Mouse (Mus musculus) embryonic facial prominence, embryonic 12.5 days (tissue): ENCODE measurements around the gene Shc3. TPM values are rescaled to one million over a fixed set of nuclear protein-coding genes. Genes with fewer than 3 reads are reported as not detected.

ENCODE experiments used
- ATAC-seq: fragments of 200-750 bp; cut with Nextera tagmentation; 2 replicates; pipeline ENCODE4 v1.8.0; 2017; ENCODE audit not compliant: insufficient number of reproducible peaks, insufficient read depth, low FRiP score, low TSS enrichment
- H3K27ac ChIP-seq: fragments of 300-500 bp; sonication (generic); 2 replicates; pipeline ENCODE4 v1.5.1; 2016; ENCODE audit warnings: mild to moderate bottlenecking
- H3K27me3 ChIP-seq: fragments of 300-500 bp; sonication (generic); 2 replicates; pipeline ENCODE4 v1.6.1; 2016; ENCODE audit warnings: mild to moderate bottlenecking, moderate library complexity
- H3K36me3 ChIP-seq: fragments of 300-500 bp; sonication (generic); 2 replicates; pipeline ENCODE4 v1.6.1; 2016; ENCODE audit warnings: mild to moderate bottlenecking
- H3K4me1 ChIP-seq: fragments of 300-500 bp; sonication (generic); 2 replicates; pipeline ENCODE4 v1.6.1; 2016
- H3K4me2 ChIP-seq: fragments of 300-500 bp; sonication (generic); replicated peaks from 2 replicates; pipeline ENCODE4 v1.6.1; 2016; ENCODE audit warnings: mild to moderate bottlenecking, moderate library complexity
- H3K4me3 ChIP-seq: fragments of 300-500 bp; sonication (generic); 2 replicates; pipeline ENCODE4 v1.5.1; 2016; ENCODE audit warnings: mild to moderate bottlenecking
- H3K9ac ChIP-seq: fragments of 300-500 bp; sonication (generic); 2 replicates; pipeline ENCODE4 v1.6.1; 2016; ENCODE audit warnings: mild to moderate bottlenecking, moderate library complexity
- H3K9me3 ChIP-seq: fragments of 300-500 bp; sonication (generic); 2 replicates; pipeline ENCODE4 v1.6.1; 2016; ENCODE audit warnings: mild to moderate bottlenecking, moderate library complexity
- WGBS: fragments of 180-500 bp; shearing (Covaris S2); methylation state at CpG from one replicate; pipeline ENCODE4 v1.1.7; 2016; 5-methylcytosine and 5-hydroxymethylcytosine counted together
- polyA plus RNA-seq: library from polyadenylated mRNA; unstranded; fragments of >200 nt; fragmentation: Nextera tagmentation; extraction: Ambion mirVana; gene quantifications from 2 replicates; pipeline ENCODE4 v1.2.1, GENCODE M21; 2016

The Shc3 gene
- polyA plus RNA-seq, 1 experiment from 2014 or later = 1.7 TPM

GRCm38 (mm10) chr13:51523311-51523710 is 45.9 kb downstream of the Shc3 start:
- Histone ChIP-seq H3K4me3 (no peak overlapping the region), H3K9me3 (no peaks in the 10 kb centered on the region), H3K4me2 (no peak overlapping the region), H3K27me3 (no peaks in the 10 kb centered on the region), H3K27ac (no peak overlapping the region), H3K36me3 (no peaks in the 10 kb centered on the region), H3K9ac (no peak overlapping the region), H3K4me1 (no peaks in the 10 kb centered on the region)
- WGBS = 92% methylated on average over 10 of the region's 10 CpGs
- no peak for ATAC-seq

DNA sequence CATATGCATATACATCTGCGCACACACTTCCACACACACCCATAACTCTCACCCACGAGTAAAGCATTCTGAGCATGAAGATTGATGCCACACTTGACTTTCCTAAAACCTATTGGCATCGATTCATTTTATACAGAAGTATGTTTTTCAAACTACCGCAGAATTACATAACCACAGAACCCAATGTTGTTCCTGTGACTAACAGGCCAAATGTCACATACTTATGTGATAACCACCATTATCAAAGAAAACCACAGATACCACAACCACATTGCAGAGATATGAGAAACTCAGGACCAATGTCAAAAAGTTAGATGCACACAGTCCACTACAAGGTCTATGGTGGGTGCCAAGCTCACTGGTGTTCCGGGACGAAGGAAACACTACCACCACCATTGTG is 50.3 kb downstream of the Shc3 start:
- Histone ChIP-seq H3K36me3 (no peaks in the 10 kb centered on the region), H3K27me3 (no peaks in the 10 kb centered on the region), H3K4me3 (no peak overlapping the region), H3K9me3 (no peaks in the 10 kb centered on the region), H3K9ac (no peak overlapping the region), H3K27ac (no peak overlapping the region), H3K4me2 (no peak overlapping the region), H3K4me1 (no peaks in the 10 kb centered on the region)
- 93% methylated on average over 6 of the region's 6 CpGs for WGBS
- ATAC-seq = no peak

DNA sequence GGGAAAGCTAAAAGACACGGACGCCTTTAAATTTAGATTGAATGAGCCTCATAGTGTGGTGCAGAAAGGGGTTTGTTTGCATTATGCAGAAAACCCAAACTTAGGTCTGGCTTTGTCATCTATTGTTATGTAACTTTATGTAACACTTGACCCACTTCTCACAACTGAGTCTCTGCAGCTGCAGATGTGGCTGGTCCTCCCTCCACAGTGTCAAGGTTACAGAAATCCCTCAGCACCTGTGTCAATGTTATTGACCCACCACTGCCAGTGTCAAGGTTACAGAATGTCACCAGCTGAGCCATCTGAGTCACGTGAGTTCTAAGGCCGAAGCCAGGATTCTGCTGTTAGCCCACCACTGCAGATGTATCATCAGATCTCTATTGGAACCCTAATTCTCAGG is 51.3 kb downstream of the Shc3 start:
- Histone ChIP-seq H3K9me3 (no peaks in the 10 kb centered on the region), H3K27me3 (no peaks in the 10 kb centered on the region), H3K4me2 (no peak overlapping the region), H3K27ac (no peak overlapping the region), H3K4me1 (no peaks in the 10 kb centered on the region), H3K9ac (no peak overlapping the region), H3K36me3 (no peaks in the 10 kb centered on the region), H3K4me3 (no peak overlapping the region)
- WGBS = 82% methylated on average over 4 of the region's 4 CpGs
- no peak for ATAC-seq

GRCm38 (mm10) chr13:51508836-51509235 is 60.4 kb downstream of the Shc3 start:
- H3K4me1 ChIP-seq = no peaks in the 10 kb centered on the region
- no peak overlapping the region for H3K9ac ChIP-seq
- ATAC-seq = no peak
- no peaks in the 10 kb centered on the region for H3K9me3 ChIP-seq
- H3K27me3 ChIP-seq = no peaks in the 10 kb centered on the region
- H3K4me2 ChIP-seq = no peak overlapping the region
- H3K4me3 ChIP-seq = no peak overlapping the region
- 92% methylated on average over 9 of the region's 9 CpGs for WGBS
- H3K36me3 ChIP-seq = no peaks in the 10 kb centered on the region
- H3K27ac ChIP-seq = no peak overlapping the region

DNA sequence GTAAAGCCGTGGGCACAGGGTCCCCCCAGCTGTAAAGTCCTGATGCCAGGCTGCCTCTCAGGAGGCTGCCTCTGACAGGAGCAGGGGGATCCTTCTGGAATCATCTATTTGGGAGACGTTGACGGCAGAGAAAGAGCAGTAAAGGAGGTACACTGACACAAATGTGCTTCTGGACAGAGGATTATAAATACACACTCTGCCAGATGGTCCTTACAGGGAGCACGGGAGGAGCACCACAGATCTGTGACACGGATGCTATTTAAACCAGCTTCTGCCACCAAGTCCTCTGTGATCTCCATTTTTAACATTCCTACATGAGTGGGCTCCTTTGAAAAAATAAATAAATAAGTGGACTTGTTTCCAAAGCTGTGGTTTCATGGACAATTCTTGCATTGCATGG is 63.5 kb downstream of the Shc3 start:
- Histone ChIP-seq H3K9me3 (no peaks in the 10 kb centered on the region), H3K27me3 (no peaks in the 10 kb centered on the region), H3K4me1 (no peaks in the 10 kb centered on the region), H3K36me3 (no peaks in the 10 kb centered on the region), H3K27ac (no peak overlapping the region), H3K4me2 (no peak overlapping the region), H3K9ac (no peak overlapping the region), H3K4me3 (no peak overlapping the region)
- no peak for ATAC-seq
- WGBS = 78% methylated on average over 5 of the region's 5 CpGs

- H3K27me3 ChIP-seq = no peaks in the 10 kb centered on the region
- H3K4me3 ChIP-seq = no peak overlapping the region
- no peak overlapping the region for H3K9ac ChIP-seq
- 70% methylated on average over 1 of the region's 1 CpGs for WGBS
- no peak for ATAC-seq
- H3K4me2 ChIP-seq = no peak overlapping the region
- no peaks in the 10 kb centered on the region for H3K36me3 ChIP-seq
- H3K27ac ChIP-seq = no peak overlapping the region
- H3K4me1 ChIP-seq = no peaks in the 10 kb centered on the region
- no peaks in the 10 kb centered on the region for H3K9me3 ChIP-seq
Measured at GRCm38 (mm10) chr13:51499769-51500168, 69.5 kb downstream of the Shc3 start.

- Histone ChIP-seq H3K36me3 (no peaks in the 10 kb centered on the region), H3K4me3 (no peak overlapping the region), H3K4me1 (no peaks in the 10 kb centered on the region), H3K27me3 (no peaks in the 10 kb centered on the region), H3K9ac (no peak overlapping the region), H3K9me3 (no peaks in the 10 kb centered on the region), H3K27ac (no peak overlapping the region), H3K4me2 (no peak overlapping the region)
- 73% methylated on average over 9 of the region's 9 CpGs for WGBS
- ATAC-seq = no peak
Measured at GRCm38 (mm10) chr13:51493676-51494075, 75.5 kb downstream of the Shc3 start.

- WGBS = 72% methylated on average over 8 of the region's 8 CpGs
- H3K36me3 ChIP-seq = no peaks in the 10 kb centered on the region
- H3K4me2 ChIP-seq = no peak overlapping the region
Measured at GRCm38 (mm10) chr13:51491649-51492435, 77.4 kb downstream of the Shc3 start.

GRCm38 (mm10) chr13:51490195-51490594 is 79.0 kb downstream of the Shc3 start:
- H3K4me1 ChIP-seq = no peaks in the 10 kb centered on the region
- H3K4me2 ChIP-seq = no peak overlapping the region
- no peak overlapping the region for H3K27ac ChIP-seq
- 88% methylated on average over 6 of the region's 6 CpGs for WGBS
- H3K27me3 ChIP-seq = no peaks in the 10 kb centered on the region
- H3K36me3 ChIP-seq = no peaks in the 10 kb centered on the region
- no peak overlapping the region for H3K4me3 ChIP-seq
- ATAC-seq = no peak
- no peak overlapping the region for H3K9ac ChIP-seq
- H3K9me3 ChIP-seq = no peaks in the 10 kb centered on the region

More at GRCm38 (mm10) chr13:51491649-51492435, 77.4 kb downstream of the Shc3 start:
- ATAC-seq = no peak
- H3K27ac ChIP-seq = no peak overlapping the region
- no peaks in the 10 kb centered on the region for H3K9me3 ChIP-seq
- no peaks in the 10 kb centered on the region for H3K4me1 ChIP-seq
- H3K9ac ChIP-seq = no peak overlapping the region
- H3K4me3 ChIP-seq = no peak overlapping the region
- no peaks in the 10 kb centered on the region for H3K27me3 ChIP-seq

GRCm38 (mm10) chr13:51488945-51489344 is 80.3 kb downstream of the Shc3 start:
- WGBS = 72% methylated on average over 3 of the region's 3 CpGs
- no peak for ATAC-seq
- Histone ChIP-seq H3K27ac (no peak overlapping the region), H3K9me3 (no peaks in the 10 kb centered on the region), H3K4me2 (no peak overlapping the region), H3K36me3 (no peaks in the 10 kb centered on the region), H3K4me1 (no peaks in the 10 kb centered on the region), H3K27me3 (no peaks in the 10 kb centered on the region), H3K9ac (no peak overlapping the region), H3K4me3 (no peak overlapping the region)

GRCm38 (mm10) chr13:51485291-51485690 is 83.9 kb downstream of the Shc3 start:
- Histone ChIP-seq H3K4me1 (no peaks in the 10 kb centered on the region), H3K27me3 (no peaks in the 10 kb centered on the region), H3K9ac (no peak overlapping the region), H3K4me3 (no peak overlapping the region), H3K4me2 (no peak overlapping the region), H3K27ac (no peak overlapping the region), H3K9me3 (no peaks in the 10 kb centered on the region), H3K36me3 (no peaks in the 10 kb centered on the region)
- no peak for ATAC-seq
- WGBS = 80% methylated on average over 9 of the region's 9 CpGs

GRCm38 (mm10) chr13:51482786-51483185 is 86.4 kb downstream of the Shc3 start:
- Histone ChIP-seq H3K4me3 (no peak overlapping the region), H3K4me2 (no peak overlapping the region), H3K27ac (no peak overlapping the region), H3K9ac (no peak overlapping the region), H3K36me3 (no peaks in the 10 kb centered on the region), H3K27me3 (no peaks in the 10 kb centered on the region), H3K4me1 (no peaks in the 10 kb centered on the region), H3K9me3 (no peaks in the 10 kb centered on the region)
- no peak for ATAC-seq
- WGBS = 80% methylated on average over 11 of the region's 11 CpGs
